Mouse (Mus musculus) ES-E14 (cell line): ENCODE results near the gene Ttll9. TPM values are rescaled to one million over a fixed set of nuclear protein-coding genes. Genes with fewer than 3 reads are reported as not detected.

ENCODE experiments used
- DNase-seq: peaks from one replicate; pipeline ENCODE4 v3.0.0-alpha.2; 2013; ENCODE audit warnings: low read depth, low spot score
- H3K27ac ChIP-seq: 2 replicates; pipeline ENCODE4 v1.5.1; 2012; ENCODE audit warnings: low read depth, mild to moderate bottlenecking, low read length, moderate library complexity, mixed read lengths; ENCODE audit not compliant: poor library complexity, insufficient read depth, severe bottlenecking
- H3K36me3 ChIP-seq: 2 replicates; pipeline ENCODE4 v1.6.1; 2012; ENCODE audit warnings: mild to moderate bottlenecking, low read length, moderate library complexity, mixed read lengths; ENCODE audit not compliant: control insufficient read depth, poor library complexity, insufficient read depth, severe bottlenecking
- H3K4me1 ChIP-seq, 2 experiments: fragments of 150-350 bp in 1 of 2; sonication (generic) in 1 of 2; 2 replicates each; pipeline ENCODE4 v1.6.1; 2012; ENCODE audit warnings: low read length in 2 of 2, mild to moderate bottlenecking in 1 of 2, mixed read lengths in 1 of 2; ENCODE audit not compliant: control insufficient read depth in 2 of 2, insufficient read depth in 2 of 2, poor library complexity in 1 of 2
- H3K4me3 ChIP-seq, 2 experiments: fragments of 150-350 bp in 1 of 2; sonication (generic) in 1 of 2; 2 replicates each; pipeline ENCODE4 v1.5.1; 2012; ENCODE audit warnings: low read length in 2 of 2, low read depth in 1 of 2, mild to moderate bottlenecking in 1 of 2, mixed read lengths in 1 of 2; ENCODE audit not compliant: insufficient read depth in 1 of 2, poor library complexity in 1 of 2, severe bottlenecking in 1 of 2
- H3K9ac ChIP-seq: 2 replicates; pipeline ENCODE4 v1.6.1; 2012; ENCODE audit warnings: low read depth, mild to moderate bottlenecking, low read length, mixed read lengths; ENCODE audit not compliant: poor library complexity, insufficient read depth, severe bottlenecking
- H3K9me3 ChIP-seq: fragments of 150-350 bp; sonication (generic); 2 replicates; pipeline ENCODE4 v1.6.1; 2012; ENCODE audit warnings: low read depth, mild to moderate bottlenecking, low read length; ENCODE audit not compliant: control insufficient read depth, insufficient read depth
- CHD2 ChIP-seq: IDR thresholded peaks from 2 replicates; pipeline ENCODE4 v1.6.1; 2014; ENCODE audit warnings: mild to moderate bottlenecking, low read depth, low read length, inconsistent platforms
- HCFC1 ChIP-seq: IDR thresholded peaks from 2 replicates; pipeline ENCODE4 v1.6.1; 2012; ENCODE audit warnings: low read length, inconsistent platforms, borderline replicate concordance; ENCODE audit not compliant: insufficient read depth
- MAFK ChIP-seq: IDR thresholded peaks from 2 replicates; pipeline ENCODE4 v1.6.1; 2014; ENCODE audit warnings: mild to moderate bottlenecking, low read depth, low read length, inconsistent platforms; ENCODE audit not compliant: insufficient read depth
- ZC3H11A ChIP-seq: IDR thresholded peaks from 2 replicates; pipeline ENCODE4 v1.6.1; 2012; ENCODE audit warnings: low read depth, mild to moderate bottlenecking, inconsistent platforms, low read length, borderline replicate concordance
- ZNF384 ChIP-seq: IDR thresholded peaks from 2 replicates; pipeline ENCODE4 v1.6.1; 2012; ENCODE audit warnings: low read depth, low read length, inconsistent platforms
- in situ Hi-C, 2 experiments: fragments of 600-800 bp; cut with MboI; formaldehyde crosslinking; loops; one replicate each; pipeline ENCODE4 v1.15.1; 2025; ENCODE audit warnings: low sequenced_read_pairs in 2 of 2, inconsistent platforms in 1 of 2; ENCODE audit not compliant: unreplicated experiment in 2 of 2
- total RNA-seq: library from RNA; depleted of rRNA; stranded (reverse); fragments of 300-350 nt; gene quantifications from 2 replicates; pipeline ENCODE4 v1.2.3, GENCODE M21; 2012

The Ttll9 gene
- total RNA-seq, 1 experiment: 1.2 TPM

GRCm38 (mm10) chr2:153009192-153009973, 47.1 kb downstream of the Ttll9 start:
- in situ Hi-C loops: no loop called here

GRCm38 (mm10) chr2:153013724-153014515, 51.6 kb downstream of the Ttll9 start:
- in situ Hi-C loops: no loop called here
- Histone ChIP-seq H3K4me1 (peaks cover 0 to 6% of the 10 kb centered on the region in 2 experiments; a peak in 3 of 4 replicates), H3K9me3 (no peaks in the 10 kb centered on the region), H3K9ac (peak overlapping the region; percentile 28), H3K36me3 (peaks cover 30% of the 10 kb centered on the region), H3K27ac (no peak overlapping the region), H3K4me3 (peak overlapping the region; percentile 77 to 87)
- TF ChIP-seq CHD2 (no peak), ZC3H11A (no peak), HCFC1 (no peak), ZNF384 (no peak), MAFK (no peak)
- DNase-seq: no peak

More at GRCm38 (mm10) chr2:153009192-153009973, 47.1 kb downstream of the Ttll9 start:
- Histone ChIP-seq H3K4me1 (peaks cover 0 to 5% of the 10 kb centered on the region in 2 experiments; a peak in 3 of 4 replicates), H3K27ac (no peak overlapping the region), H3K4me3 (no peak overlapping the region), H3K36me3 (peaks cover 41% of the 10 kb centered on the region), H3K9me3 (no peaks in the 10 kb centered on the region), H3K9ac (no peak overlapping the region)
- TF ChIP-seq CHD2 (no peak), ZC3H11A (no peak), MAFK (no peak), HCFC1 (no peak), ZNF384 (no peak)
- DNase-seq: no peak

- H3K36me3 ChIP-seq: peaks cover 19% of the 10 kb centered on the region
- no peak within 1 kb of the TSS for H3K27ac ChIP-seq
- H3K9me3 ChIP-seq: no peaks in the 10 kb centered on the region
- H3K4me3 ChIP-seq: peak within 1 kb of the TSS; percentile 77 to 87
- in situ Hi-C loops: no loop called here
- H3K4me1 ChIP-seq: peaks cover 0 to 6% of the 10 kb centered on the region in 2 experiments; a peak in 3 of 4 replicates
- DNase-seq: peak; percentile 97
- no peak for TF ChIP-seq CHD2
- TF ChIP-seq HCFC1: no peak
- no peak for TF ChIP-seq ZC3H11A
- TF ChIP-seq MAFK: no peak
- no peak for TF ChIP-seq ZNF384
- peak within 1 kb of the TSS; percentile 82 for H3K9ac ChIP-seq
Measured at GRCm38 (mm10) chr2:153014758-153015593, 52.7 kb downstream of the Ttll9 start, which contains the start of gene Pdrg1. TSS of gene Pdrg1 (minus strand) at chr2:153015427.

GRCm38 (mm10) chr2:153015804-153016203, 53.5 kb downstream of the Ttll9 start:
- DNase-seq: no peak
- in situ Hi-C loops: no loop called here
- peaks cover 15% of the 10 kb centered on the region for H3K36me3 ChIP-seq
- TF ChIP-seq HCFC1: no peak
- TF ChIP-seq CHD2: no peak
- no peak for TF ChIP-seq ZC3H11A
- no peak for TF ChIP-seq ZNF384
- TF ChIP-seq MAFK: no peak
- H3K4me1 ChIP-seq: peaks cover 0 to 6% of the 10 kb centered on the region in 2 experiments; a peak in 3 of 4 replicates
- H3K9me3 ChIP-seq: no peaks in the 10 kb centered on the region
- no peak overlapping the region for H3K4me3 ChIP-seq
- H3K9ac ChIP-seq: no peak overlapping the region
- no peak overlapping the region for H3K27ac ChIP-seq
